Mouse (Mus musculus) urinary bladder, postnatal 10 days (tissue): Measurements from ENCODE around the gene Gm11236.
"Not testable (repeated sequence)": the region's sequence is repeated elsewhere in the genome, so short reads cannot be mapped to it uniquely, and the experiment has no call there.

Experiments used
- DNase-seq: peaks from one replicate; pipeline ENCODE4 v3.0.0; 2022; ENCODE audit warnings: low spot score

Gene Gm11236

DNA sequence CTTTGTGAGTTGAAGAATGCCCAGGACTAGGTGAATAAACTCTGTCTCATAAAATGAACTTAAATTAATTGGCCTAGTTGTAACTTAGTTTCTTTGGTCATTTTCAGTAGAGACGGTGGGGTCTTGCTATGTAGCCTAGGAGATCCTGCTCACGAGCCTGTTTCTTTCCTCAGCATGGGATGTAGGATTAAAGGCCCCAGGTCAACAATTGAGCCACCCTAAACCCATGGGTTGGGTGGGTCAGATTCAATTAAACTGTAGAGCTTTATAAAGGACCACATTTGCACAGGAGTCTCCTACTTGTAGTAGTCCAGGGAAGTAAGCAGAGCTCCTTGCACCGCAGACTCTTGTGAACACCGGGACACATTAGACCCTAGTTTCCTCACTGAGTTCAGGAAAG, at the start of gene Gm11236:
Gene Gm11236 (plus strand): TSS at position 301 of the 400 bp plus-strand sequence.
- not testable (repeated sequence) for DNase-seq

DNA sequence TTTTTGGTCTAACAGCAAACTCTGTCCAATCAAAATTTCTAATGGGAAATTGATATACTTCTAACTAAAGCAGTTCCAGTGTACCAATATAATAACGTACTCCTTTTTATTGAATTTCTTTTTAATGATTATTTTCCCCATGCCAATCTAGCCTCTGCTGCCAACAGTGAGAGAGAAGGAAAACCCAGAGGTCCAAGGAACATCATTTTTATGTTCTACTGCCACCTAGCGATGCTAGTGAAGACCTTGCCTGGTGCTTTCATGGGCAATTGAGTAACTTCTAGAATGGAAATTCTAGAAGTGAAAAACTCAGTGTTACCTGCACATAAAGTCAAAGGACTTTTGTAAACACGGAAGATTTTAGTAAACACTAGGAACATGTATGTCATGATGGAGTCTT, 38.7 kb upstream of the Gm11236 start:
- DNase-seq: no peak

DNA sequence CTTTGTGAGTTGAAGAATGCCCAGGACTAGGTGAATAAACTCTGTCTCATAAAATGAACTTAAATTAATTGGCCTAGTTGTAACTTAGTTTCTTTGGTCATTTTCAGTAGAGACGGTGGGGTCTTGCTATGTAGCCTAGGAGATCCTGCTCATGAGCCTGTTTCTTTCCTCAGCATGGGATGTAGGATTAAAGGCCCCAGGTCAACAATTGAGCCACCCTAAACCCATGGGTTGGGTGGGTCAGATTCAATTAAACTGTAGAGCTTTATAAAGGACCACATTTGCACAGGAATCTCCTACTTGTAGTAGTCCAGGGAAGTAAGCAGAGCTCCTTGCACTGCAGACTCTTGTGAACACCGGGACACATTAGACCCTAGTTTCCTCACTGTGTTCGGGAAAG, 30.3 kb upstream of the Gm11236 start, which contains the start of gene Gm11238:
Gene Gm11238 (plus strand): TSS at position 301 of the 400 bp plus-strand sequence.
- DNase-seq: not testable (repeated sequence)

DNA sequence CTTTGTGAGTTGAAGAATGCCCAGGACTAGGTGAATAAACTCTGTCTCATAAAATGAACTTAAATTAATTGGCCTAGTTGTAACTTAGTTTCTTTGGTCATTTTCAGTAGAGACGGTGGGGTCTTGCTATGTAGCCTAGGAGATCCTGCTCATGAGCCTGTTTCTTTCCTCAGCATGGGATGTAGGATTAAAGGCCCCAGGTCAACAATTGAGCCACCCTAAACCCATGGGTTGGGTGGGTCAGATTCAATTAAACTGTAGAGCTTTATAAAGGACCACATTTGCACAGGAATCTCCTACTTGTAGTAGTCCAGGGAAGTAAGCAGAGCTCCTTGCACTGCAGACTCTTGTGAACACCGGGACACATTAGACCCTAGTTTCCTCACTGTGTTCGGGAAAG, 15.2 kb upstream of the Gm11236 start, which contains the start of gene Gm11237:
Gene Gm11237 (plus strand): TSS at position 301 of the 400 bp plus-strand sequence.
- not testable (repeated sequence) for DNase-seq

DNA sequence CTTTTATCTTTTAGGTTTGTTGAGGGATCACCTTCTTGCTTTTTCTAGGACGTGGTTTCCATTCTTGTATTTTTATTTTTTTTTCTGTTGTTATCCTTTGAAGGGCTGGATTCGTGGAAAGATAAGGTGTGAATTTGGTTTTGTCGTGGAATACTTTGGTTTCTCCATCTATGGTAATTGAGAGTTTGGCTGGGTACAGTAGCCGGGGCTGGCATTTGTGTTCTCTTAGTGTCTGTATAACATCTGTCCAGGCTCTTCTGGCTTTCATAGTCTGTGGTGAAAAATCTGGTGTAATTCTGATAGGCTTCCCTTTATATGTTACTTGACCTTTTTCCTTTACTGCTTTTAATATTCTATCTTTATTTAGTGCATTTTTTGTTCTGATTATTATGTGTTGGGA, 23.9 kb downstream of the Gm11236 start:
- DNase-seq: not testable (repeated sequence)

DNA sequence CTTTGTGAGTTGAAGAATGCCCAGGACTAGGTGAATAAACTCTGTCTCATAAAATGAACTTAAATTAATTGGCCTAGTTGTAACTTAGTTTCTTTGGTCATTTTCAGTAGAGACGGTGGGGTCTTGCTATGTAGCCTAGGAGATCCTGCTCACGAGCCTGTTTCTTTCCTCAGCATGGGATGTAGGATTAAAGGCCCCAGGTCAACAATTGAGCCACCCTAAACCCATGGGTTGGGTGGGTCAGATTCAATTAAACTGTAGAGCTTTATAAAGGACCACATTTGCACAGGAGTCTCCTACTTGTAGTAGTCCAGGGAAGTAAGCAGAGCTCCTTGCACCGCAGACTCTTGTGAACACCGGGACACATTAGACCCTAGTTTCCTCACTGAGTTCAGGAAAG, 30.1 kb downstream of the Gm11236 start, which contains the start of gene Gm11239:
Gene Gm11239 (plus strand): TSS at position 301 of the 400 bp plus-strand sequence.
- not testable (repeated sequence) for DNase-seq

DNA sequence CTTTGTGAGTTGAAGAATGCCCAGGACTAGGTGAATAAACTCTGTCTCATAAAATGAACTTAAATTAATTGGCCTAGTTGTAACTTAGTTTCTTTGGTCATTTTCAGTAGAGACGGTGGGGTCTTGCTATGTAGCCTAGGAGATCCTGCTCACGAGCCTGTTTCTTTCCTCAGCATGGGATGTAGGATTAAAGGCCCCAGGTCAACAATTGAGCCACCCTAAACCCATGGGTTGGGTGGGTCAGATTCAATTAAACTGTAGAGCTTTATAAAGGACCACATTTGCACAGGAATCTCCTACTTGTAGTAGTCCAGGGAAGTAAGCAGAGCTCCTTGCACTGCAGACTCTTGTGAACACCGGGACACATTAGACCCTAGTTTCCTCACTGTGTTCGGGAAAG, 45.3 kb downstream of the Gm11236 start, which contains the start of gene Gm428:
Gene Gm428 (plus strand): TSS at position 301 of the 400 bp plus-strand sequence.
- not testable (repeated sequence) for DNase-seq
